Mouse (Mus musculus) brain, embryonic 14.5 days (tissue): ENCODE measurements around the gene Kcnt1.

Experiments used
- CTCF ChIP-seq: fragments of 200-500 bp; IDR thresholded peaks from 2 replicates; pipeline ENCODE4 v1.5.1; 2012; ENCODE audit warnings: inconsistent platforms, mild to moderate bottlenecking, moderate library complexity, borderline replicate concordance; ENCODE audit not compliant: insufficient read depth, insufficient read length; ENCODE audit errors: extremely low read depth
- POLR2A ChIP-seq: fragments of 200-500 bp; IDR thresholded peaks from 2 replicates; pipeline ENCODE4 v1.6.1; 2012; ENCODE audit warnings: mild to moderate bottlenecking, inconsistent platforms, borderline replicate concordance; ENCODE audit not compliant: poor library complexity, insufficient read depth, insufficient read length, severe bottlenecking; ENCODE audit errors: extremely low read depth

GRCm38 (mm10) chr2:25864230-25864629 is 696 bp downstream of the Kcnt1 start:
- TF ChIP-seq CTCF (no peak), POLR2A (no peak)
